Mouse (Mus musculus) bone marrow macrophage, adult 2 months (primary cell): ENCODE results near the gene Cerkl. TPM values are rescaled to one million over a fixed set of nuclear protein-coding genes. Genes with fewer than 3 reads are reported as not detected.

Experiments used
- H3K27ac ChIP-seq: 2 replicates; pipeline ENCODE4 v1.5.1; 2012; ENCODE audit warnings: low read depth, low read length; ENCODE audit not compliant: insufficient read depth
- H3K4me1 ChIP-seq: 2 replicates; pipeline ENCODE4 v1.6.1; 2012; ENCODE audit warnings: low read length; ENCODE audit not compliant: control insufficient read depth, insufficient read depth
- H3K4me3 ChIP-seq: 2 replicates; pipeline ENCODE4 v1.5.1; 2012; ENCODE audit warnings: mild to moderate bottlenecking, low read length, moderate library complexity; ENCODE audit not compliant: insufficient read depth
- CTCF ChIP-seq: IDR thresholded peaks from 2 replicates; pipeline ENCODE4 v1.5.1; 2012; ENCODE audit warnings: low read depth, mild to moderate bottlenecking, low read length, moderate library complexity
- POLR2A ChIP-seq: IDR thresholded peaks from 2 replicates; pipeline ENCODE4 v1.6.1; 2012; ENCODE audit warnings: mild to moderate bottlenecking, low read depth, low read length, borderline replicate concordance
- polyA plus RNA-seq: library from polyadenylated mRNA; stranded (reverse); fragments of >200 nt; gene quantifications from 2 replicates; pipeline ENCODE4 v1.2.4, GENCODE M21; 2012; ENCODE audit not compliant: missing spikeins, insufficient read depth, insufficient read length

Gene Cerkl
- polyA plus RNA-seq, 1 experiment = 4.5 TPM

- no peak overlapping the region for H3K4me3 ChIP-seq
- peaks cover 3% of the 10 kb centered on the region for H3K4me1 ChIP-seq
- H3K27ac ChIP-seq = no peak overlapping the region
- TF ChIP-seq POLR2A = no peak
- TF ChIP-seq CTCF = no peak
Measured at GRCm38 (mm10) chr2:79443861-79444620, 12.5 kb downstream of the Cerkl start.

- no peak overlapping the region for H3K27ac ChIP-seq
- H3K4me1 ChIP-seq = peaks cover 3% of the 10 kb centered on the region
- no peak overlapping the region for H3K4me3 ChIP-seq
- TF ChIP-seq POLR2A (no peak), CTCF (no peak)
Measured at GRCm38 (mm10) chr2:79443401-79443800, 13.2 kb downstream of the Cerkl start.

DNA sequence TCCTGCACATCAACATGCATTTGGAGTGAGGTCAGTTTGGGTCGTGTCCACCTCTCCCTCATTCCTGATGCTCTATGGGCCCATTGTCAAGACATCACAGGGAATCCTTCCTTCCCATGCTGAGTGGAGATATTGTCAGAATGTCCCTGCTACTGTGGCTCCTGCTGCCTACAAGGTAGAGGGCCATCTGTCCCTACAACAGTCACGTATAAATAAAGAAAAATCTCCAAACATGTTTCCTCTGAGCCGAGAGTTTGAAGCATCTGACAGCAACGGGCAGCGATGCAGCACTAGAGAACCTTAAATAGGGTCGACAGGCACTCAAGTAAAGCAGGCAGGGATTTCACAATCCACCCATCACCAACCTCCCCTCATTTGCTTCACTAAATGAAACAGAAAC is 13.7 kb downstream of the Cerkl start:
- Histone ChIP-seq H3K4me3 (no peak overlapping the region), H3K4me1 (peaks cover 3% of the 10 kb centered on the region), H3K27ac (no peak overlapping the region)
- TF ChIP-seq POLR2A (no peak), CTCF (no peak)

DNA sequence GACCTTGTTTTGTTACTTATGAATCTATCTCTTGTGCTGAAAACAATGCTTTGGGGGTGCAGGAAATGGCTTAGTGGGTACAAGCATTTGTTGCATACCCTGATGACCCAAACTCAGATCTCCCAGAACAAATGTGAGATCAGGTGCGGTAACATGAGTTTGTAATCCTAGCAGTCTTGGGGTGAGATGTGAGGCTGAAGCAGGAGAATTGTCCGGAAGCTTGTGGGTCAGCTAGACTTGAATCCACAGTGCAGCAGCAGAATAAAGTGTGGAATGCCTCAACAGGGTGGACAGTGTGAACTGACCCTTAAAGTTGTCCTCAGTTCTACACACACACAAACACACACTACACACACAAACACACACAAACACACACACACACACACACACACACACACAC is 14.4 kb downstream of the Cerkl start:
- TF ChIP-seq POLR2A = no peak
- TF ChIP-seq CTCF = no peak
- peaks cover 3% of the 10 kb centered on the region for H3K4me1 ChIP-seq
- no peak overlapping the region for H3K27ac ChIP-seq
- H3K4me3 ChIP-seq = no peak overlapping the region

GRCm38 (mm10) chr2:79430061-79430460 is 26.5 kb downstream of the Cerkl start:
- TF ChIP-seq POLR2A (no peak), CTCF (no peak)
- no peak overlapping the region for H3K27ac ChIP-seq
- peaks cover 3% of the 10 kb centered on the region; the same call in 1 of the 2 replicates for H3K4me1 ChIP-seq
- no peak overlapping the region for H3K4me3 ChIP-seq

- Histone ChIP-seq H3K4me3 (no peak overlapping the region), H3K27ac (no peak overlapping the region), H3K4me1 (peaks cover 3% of the 10 kb centered on the region; the same call in 1 of the 2 replicates)
- TF ChIP-seq POLR2A = no peak
- TF ChIP-seq CTCF = no peak
Measured at GRCm38 (mm10) chr2:79429650-79430049, 26.9 kb downstream of the Cerkl start.

- TF ChIP-seq CTCF = no peak
- no peak for TF ChIP-seq POLR2A
- no peak overlapping the region for H3K27ac ChIP-seq
- peak overlapping the region; percentile 71 for H3K4me3 ChIP-seq
- peaks cover 3% of the 10 kb centered on the region; the same call in 1 of the 2 replicates for H3K4me1 ChIP-seq
Measured at GRCm38 (mm10) chr2:79429108-79429507, 27.5 kb downstream of the Cerkl start.

- Histone ChIP-seq H3K4me3 (peak overlapping the region; percentile 71), H3K4me1 (peaks cover 3% of the 10 kb centered on the region; the same call in 1 of the 2 replicates), H3K27ac (no peak overlapping the region)
- TF ChIP-seq CTCF = no peak
- no peak for TF ChIP-seq POLR2A
Measured at GRCm38 (mm10) chr2:79428569-79429104, 27.9 kb downstream of the Cerkl start.

GRCm38 (mm10) chr2:79428022-79428421 is 28.6 kb downstream of the Cerkl start:
- TF ChIP-seq POLR2A = no peak
- TF ChIP-seq CTCF = no peak
- Histone ChIP-seq H3K27ac (no peak overlapping the region), H3K4me1 (peaks cover 3% of the 10 kb centered on the region; the same call in 1 of the 2 replicates), H3K4me3 (no peak overlapping the region)

- no peaks in the 10 kb centered on the region for H3K4me1 ChIP-seq
- no peak overlapping the region for H3K27ac ChIP-seq
- no peak overlapping the region for H3K4me3 ChIP-seq
- TF ChIP-seq POLR2A = no peak
- TF ChIP-seq CTCF = no peak
Measured at GRCm38 (mm10) chr2:79421696-79422095, 34.9 kb downstream of the Cerkl start.
